25 mouse cellular contexts compared by ENCODE assay signal in the genomic region with DNA sequence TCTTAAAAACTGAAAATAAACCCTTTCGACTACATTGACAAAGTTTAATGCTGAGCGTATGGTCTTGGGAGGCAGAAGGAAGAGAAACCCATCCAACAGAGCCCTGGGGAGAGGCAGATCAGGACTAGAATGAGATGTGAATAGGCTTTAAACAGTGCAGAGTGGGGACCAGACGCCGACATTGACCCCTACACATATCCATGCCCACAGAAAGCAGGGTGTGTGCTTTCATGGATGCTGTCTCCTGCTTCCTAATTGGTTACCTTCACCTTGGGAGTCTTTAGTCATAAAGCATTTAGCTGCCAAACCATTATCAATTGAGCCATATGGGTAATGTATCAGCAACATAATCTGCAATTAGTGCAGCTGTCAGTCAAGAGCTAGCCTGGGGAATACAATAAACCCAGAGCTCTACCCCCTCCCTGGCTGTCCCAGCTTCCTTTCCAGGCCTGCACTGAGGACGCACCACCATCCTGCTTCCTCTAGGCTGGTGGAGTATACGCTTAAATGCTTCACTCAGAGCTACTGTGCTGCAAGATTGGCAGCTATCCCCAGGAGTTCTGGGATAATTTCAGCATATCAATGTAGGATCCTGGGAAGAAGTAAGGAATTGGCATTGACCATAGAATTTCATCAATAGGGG. TPM values are rescaled to one million over a fixed set of nuclear protein-coding genes. Genes with fewer than 3 reads are reported as not detected.
A peak's percentile ranks its signal among the peaks of the same experiment; 100 is the strongest.
DNase-seq lines count a peak whose midpoint lies in the region; ATAC-seq and TF ChIP-seq lines count a peak whose summit lies in the region.
"Had no signal": no experiment of that assay in that cellular context is flagged by ENCODE, and none has a peak within 500 bp of the region (broad histone marks: within the 10 kb centered on the region; RNA-seq: fewer than 3 reads in every experiment).

No protein-coding gene starts in this region.

- no peak for TF ChIP-seq CTCF in midbrain, postnatal 0 days (IDR thresholded peaks at IDR 0.05)

- no peaks in the 10 kb centered on the region for H3K36me3 ChIP-seq in forebrain, embryonic 14.5 days (ENCODE audit: control insufficient read depth, insufficient read depth, low read length)
- no peaks in the 10 kb centered on the region for H3K36me3 ChIP-seq in forebrain, embryonic 12.5 days (replicated peaks)
- H3K36me3 ChIP-seq in midbrain, embryonic 11.5 days (ENCODE audit: control insufficient read depth, insufficient read depth, low read length), result no peaks in the 10 kb centered on the region
- H3K36me3 ChIP-seq in midbrain, postnatal 0 days (ENCODE audit: insufficient read depth, low read length), result no peaks in the 10 kb centered on the region
- no peaks in the 10 kb centered on the region for H3K36me3 ChIP-seq in hindbrain, embryonic 13.5 days
- H3K36me3 ChIP-seq: heart, embryonic 15.5 days; kidney, embryonic 15.5 days; lung, embryonic 15.5 days; neural tube, embryonic 12.5 days had no signal

- no peak overlapping the region for H3K4me3 ChIP-seq in forebrain, embryonic 14.5 days (ENCODE audit: low read depth, low read length)
- no peak overlapping the region for H3K4me3 ChIP-seq in forebrain, embryonic 12.5 days (replicated peaks)
- no peak overlapping the region for H3K4me3 ChIP-seq in midbrain, embryonic 11.5 days (ENCODE audit: low read depth, low read length)
- no peak overlapping the region for H3K4me3 ChIP-seq in midbrain, postnatal 0 days (ENCODE audit: low read depth, low read length)
- no peak overlapping the region for H3K4me3 ChIP-seq in hindbrain, embryonic 13.5 days
- H3K4me3 ChIP-seq: erythroblast, embryonic 14.5 days; heart, embryonic 15.5 days; kidney, embryonic 15.5 days; lung, embryonic 15.5 days; neural tube, embryonic 12.5 days had no signal

- no peak overlapping the region for H3K9ac ChIP-seq in forebrain, embryonic 14.5 days (ENCODE audit: low read length)
- no peak overlapping the region for H3K9ac ChIP-seq in forebrain, embryonic 12.5 days
- H3K9ac ChIP-seq in midbrain, embryonic 11.5 days (ENCODE audit: low read length), result no peak overlapping the region
- H3K9ac ChIP-seq in midbrain, postnatal 0 days (replicated peaks; ENCODE audit: low read length, poor library complexity, severe bottlenecking), result no peak overlapping the region
- H3K9ac ChIP-seq in hindbrain, embryonic 13.5 days, result no peak overlapping the region
- H3K9ac ChIP-seq: heart, embryonic 15.5 days; kidney, embryonic 15.5 days; liver, embryonic 14.5 days; lung, embryonic 15.5 days; neural tube, embryonic 12.5 days had no signal

- peak; percentile 72; the same call in 1 of the 2 replicates for ATAC-seq in forebrain, embryonic 14.5 days
- ATAC-seq in forebrain, embryonic 12.5 days (ENCODE audit: low FRiP score), result no peak
- peak; percentile 78; the same call in 1 of the 2 replicates for ATAC-seq in midbrain, embryonic 11.5 days (ENCODE audit: low FRiP score)
- ATAC-seq in midbrain, postnatal 0 days (ENCODE audit: low FRiP score), result no peak
- peak; percentile 83 for ATAC-seq in hindbrain, embryonic 13.5 days (ENCODE audit: low FRiP score)
- no peak for ATAC-seq in monocyte, adult 5-6 weeks (replicated peaks; ENCODE audit: insufficient number of reproducible peaks, low FRiP score, low TSS enrichment, poor library complexity, severe bottlenecking)
- ATAC-seq: CD4-positive, CD25-positive, alpha-beta regulatory T cell, adult 4 months; intestine, embryonic 16.5 days; Patski had no signal

- no peaks in the 10 kb centered on the region for H3K9me3 ChIP-seq in forebrain, embryonic 14.5 days (replicated peaks; ENCODE audit: control insufficient read depth, low read length)
- no peaks in the 10 kb centered on the region for H3K9me3 ChIP-seq in forebrain, embryonic 12.5 days
- H3K9me3 ChIP-seq in midbrain, embryonic 11.5 days (ENCODE audit: control insufficient read depth, low read length), result no peaks in the 10 kb centered on the region
- no peaks in the 10 kb centered on the region for H3K9me3 ChIP-seq in midbrain, postnatal 0 days (ENCODE audit: low read length)
- H3K9me3 ChIP-seq in hindbrain, embryonic 13.5 days, result no peaks in the 10 kb centered on the region
- H3K9me3 ChIP-seq: heart, embryonic 15.5 days; kidney, embryonic 15.5 days; lung, embryonic 15.5 days; neural tube, embryonic 12.5 days had no signal

- 51% methylated on average over 6 of the region's 6 CpGs for WGBS in forebrain, embryonic 14.5 days
- 64% methylated on average over 6 of the region's 6 CpGs for WGBS in forebrain, embryonic 12.5 days
- WGBS in midbrain, embryonic 11.5 days, result 75% methylated on average over 6 of the region's 6 CpGs
- 62% methylated on average over 6 of the region's 6 CpGs for WGBS in midbrain, postnatal 0 days
- WGBS in hindbrain, embryonic 13.5 days, result 55% methylated on average over 6 of the region's 6 CpGs

- H3K27ac ChIP-seq in forebrain, embryonic 14.5 days (ENCODE audit: low read depth, low read length), result no peak overlapping the region
- H3K27ac ChIP-seq in forebrain, embryonic 12.5 days, result no peak overlapping the region
- no peak overlapping the region for H3K27ac ChIP-seq in midbrain, embryonic 11.5 days (ENCODE audit: low read depth, low read length)
- no peak overlapping the region for H3K27ac ChIP-seq in midbrain, postnatal 0 days (ENCODE audit: low read depth, low read length)
- H3K27ac ChIP-seq in hindbrain, embryonic 13.5 days, result no peak overlapping the region
- H3K27ac ChIP-seq: heart, embryonic 15.5 days; kidney, embryonic 15.5 days; liver, embryonic 14.5 days; lung, embryonic 15.5 days; neural tube, embryonic 12.5 days had no signal

- no peak overlapping the region for H3K4me2 ChIP-seq in forebrain, embryonic 14.5 days (ENCODE audit: low read length)
- no peak overlapping the region for H3K4me2 ChIP-seq in forebrain, embryonic 12.5 days
- no peak overlapping the region for H3K4me2 ChIP-seq in midbrain, embryonic 11.5 days
- no peak overlapping the region for H3K4me2 ChIP-seq in midbrain, postnatal 0 days (ENCODE audit: low read depth, low read length, poor library complexity, severe bottlenecking)
- no peak overlapping the region for H3K4me2 ChIP-seq in hindbrain, embryonic 13.5 days
- H3K4me2 ChIP-seq: heart, embryonic 15.5 days; kidney, embryonic 15.5 days; lung, embryonic 15.5 days; neural tube, embryonic 12.5 days had no signal

- no peaks in the 10 kb centered on the region for H3K27me3 ChIP-seq in forebrain, embryonic 14.5 days (replicated peaks; ENCODE audit: control insufficient read depth, insufficient read depth, low read length)
- no peaks in the 10 kb centered on the region for H3K27me3 ChIP-seq in forebrain, embryonic 12.5 days
- no peaks in the 10 kb centered on the region for H3K27me3 ChIP-seq in midbrain, embryonic 11.5 days (ENCODE audit: control insufficient read depth, insufficient read depth, low read length)
- H3K27me3 ChIP-seq in midbrain, postnatal 0 days (ENCODE audit: insufficient read depth, low read length), result no peaks in the 10 kb centered on the region
- no peaks in the 10 kb centered on the region for H3K27me3 ChIP-seq in hindbrain, embryonic 13.5 days
- H3K27me3 ChIP-seq: heart, embryonic 15.5 days; kidney, embryonic 15.5 days; lung, embryonic 15.5 days; neural tube, embryonic 12.5 days had no signal

- 0 out of 2 replicates have a peak, but pooled peaks cover 6% of the 10 kb centered on the region for H3K4me1 ChIP-seq in forebrain, embryonic 14.5 days (ENCODE audit: control insufficient read depth, insufficient read depth, low read length)
- H3K4me1 ChIP-seq in forebrain, embryonic 12.5 days, result peaks cover 7% of the 10 kb centered on the region; the same call in 1 of the 2 replicates
- no peaks in the 10 kb centered on the region for H3K4me1 ChIP-seq in midbrain, embryonic 11.5 days (ENCODE audit: control insufficient read depth, insufficient read depth, low read length)
- H3K4me1 ChIP-seq in midbrain, postnatal 0 days (ENCODE audit: insufficient read depth, low read length), result no peaks in the 10 kb centered on the region; the same call in 1 of the 2 replicates
- H3K4me1 ChIP-seq in hindbrain, embryonic 13.5 days (replicated peaks), result peaks cover 9% of the 10 kb centered on the region; the same call in 1 of the 2 replicates
- H3K4me1 ChIP-seq: heart, embryonic 15.5 days; lung, embryonic 15.5 days; neural tube, embryonic 12.5 days had no signal

- peak; percentile 24 for DNase-seq in forebrain, embryonic 14.5 days (ENCODE audit: low spot score)
- peak; percentile 49 for DNase-seq in midbrain, embryonic 11.5 days (ENCODE audit: low spot score, missing footprints)
- DNase-seq in midbrain, postnatal 0 days (ENCODE audit: low spot score), result no peak
- DNase-seq in ZHBTc4 (ENCODE audit: low read depth, low spot score), result peak; percentile 11
- DNase-seq in embryo, embryonic 10.5 days (ENCODE audit: low spot score), result no peak
- DNase-seq: adrenal gland, postnatal 14 days; cerebellum, adult 11 months; cerebellum, postnatal 10 days; gastrocnemius, postnatal 14 days; heart, postnatal 4 days; kidney, postnatal 4 days; lung, postnatal 4 days; thymus, adult 2 months had no signal

RNA-seq across cellular contexts. Expression of gene 1110032F04Rik, which starts 32.4 kb away (rescaled TPM):
- polyA plus RNA-seq in forebrain, embryonic 14.5 days (2014; fragmentation: Nextera tagmentation; extraction: Ambion mirVana), result 3.2 and 3.6 TPM in 2 replicates
- polyA plus RNA-seq in forebrain, embryonic 12.5 days (2016; fragmentation: Nextera tagmentation; extraction: Ambion mirVana), result 1.5 and 2.0 TPM in 2 replicates
- 1.4 and 1.9 TPM in 2 replicates for polyA plus RNA-seq in midbrain, embryonic 11.5 days (2014; fragmentation: Nextera tagmentation; extraction: Ambion mirVana)
- 19.7 and 24.3 TPM in 2 replicates for total RNA-seq in midbrain, postnatal 0 days (2014; rRNA removed)
- 3.1 and 3.4 TPM in 2 replicates for polyA plus RNA-seq in midbrain, postnatal 0 days (2015; fragmentation: Nextera tagmentation; extraction: Ambion mirVana)
- polyA plus RNA-seq in hindbrain, embryonic 13.5 days (2015; fragmentation: Nextera tagmentation; extraction: Ambion mirVana), result 2.3 and 2.9 TPM in 2 replicates
- total RNA-seq in monocyte, adult 5-6 weeks (2017), result 0.43 TPM in 1 of 3 replicates, not detected in the others
- polyA plus RNA-seq: Patski had no signal

Comparison
In these comparisons a context has a peak if more than half of its experiments do, and no peak if none do; other contexts are left out.
1. ATAC-seq: peak in forebrain, embryonic 14.5 days (single experiment), midbrain, embryonic 11.5 days (single experiment) and hindbrain, embryonic 13.5 days (single experiment); none in forebrain, embryonic 12.5 days (single experiment), midbrain, postnatal 0 days (single experiment) and monocyte, adult 5-6 weeks (single experiment).
2. DNase-seq: peak in forebrain, embryonic 14.5 days (single experiment), midbrain, embryonic 11.5 days (single experiment) and ZHBTc4 (single experiment); none in midbrain, postnatal 0 days (single experiment) and embryo, embryonic 10.5 days (single experiment).